Mouse (Mus musculus): Measurements from ENCODE around the gene Fgfr2. TPM values are rescaled to one million over a fixed set of nuclear protein-coding genes. Genes with fewer than 3 reads are reported as not detected.

Gene Fgfr2
- polyA plus RNA-seq, 1 experiment from 2014 or later, result 47.9 TPM

- Histone ChIP-seq H3K4me3 (no peak overlapping the region), H3K36me3 (ENCODE audit: poor library complexity, severe bottlenecking) (no peaks in the 10 kb centered on the region), H3K9me3 (replicated peaks) (no peaks in the 10 kb centered on the region), H3K27ac (peak overlapping the region; percentile 71), H3K4me1 (peaks cover 14% of the 10 kb centered on the region), H3K9ac (peak overlapping the region; percentile 45; the same call in 1 of the 2 replicates), H3K4me2 (peak overlapping the region; percentile 19), H3K27me3 (0 out of 2 replicates have a peak, but pooled peaks cover 2% of the 10 kb centered on the region)
- peak; percentile 76 for ATAC-seq
- 41% methylated on average over 8 of the region's 8 CpGs for WGBS
These were observed 2803.2 kb downstream of the Fgfr2 start for GRCm38 (mm10) chr7:130319799-130320556.

- Histone ChIP-seq H3K4me3 (no peak overlapping the region), H3K4me1 (peaks cover 14% of the 10 kb centered on the region), H3K4me2 (no peak overlapping the region), H3K27ac (no peak overlapping the region), H3K9me3 (replicated peaks) (no peaks in the 10 kb centered on the region), H3K27me3 (no peaks in the 10 kb centered on the region), H3K36me3 (ENCODE audit: poor library complexity, severe bottlenecking) (no peaks in the 10 kb centered on the region), H3K9ac (no peak overlapping the region)
- ATAC-seq, result no peak
- WGBS, result 84% methylated on average over 3 of the region's 3 CpGs
These were observed 2806.9 kb downstream of the Fgfr2 start for GRCm38 (mm10) chr7:130316294-130316693.

GRCm38 (mm10) chr7:130315221-130315620 is 2807.9 kb downstream of the Fgfr2 start:
- Histone ChIP-seq H3K4me3 (no peak overlapping the region), H3K4me2 (no peak overlapping the region), H3K4me1 (peaks cover 11% of the 10 kb centered on the region), H3K36me3 (ENCODE audit: poor library complexity, severe bottlenecking) (no peaks in the 10 kb centered on the region), H3K9me3 (replicated peaks) (no peaks in the 10 kb centered on the region), H3K27ac (no peak overlapping the region), H3K27me3 (no peaks in the 10 kb centered on the region), H3K9ac (no peak overlapping the region)
- 83% methylated on average over 6 of the region's 6 CpGs for WGBS
- ATAC-seq, result no peak

GRCm38 (mm10) chr7:130314658-130315057 is 2808.5 kb downstream of the Fgfr2 start:
- Histone ChIP-seq H3K4me3 (no peak overlapping the region), H3K4me1 (peaks cover 5% of the 10 kb centered on the region), H3K36me3 (ENCODE audit: poor library complexity, severe bottlenecking) (no peaks in the 10 kb centered on the region), H3K9me3 (replicated peaks) (no peaks in the 10 kb centered on the region), H3K27me3 (no peaks in the 10 kb centered on the region), H3K9ac (no peak overlapping the region), H3K27ac (no peak overlapping the region), H3K4me2 (no peak overlapping the region)
- ATAC-seq, result no peak
- WGBS, result 92% methylated on average over 6 of the region's 6 CpGs

GRCm38 (mm10) chr7:130311362-130311761 is 2811.8 kb downstream of the Fgfr2 start:
- no peak overlapping the region for H3K4me3 ChIP-seq
- WGBS, result 87% methylated on average over 4 of the region's 4 CpGs
- H3K4me2 ChIP-seq, result no peak overlapping the region
- H3K36me3 ChIP-seq (ENCODE audit: poor library complexity, severe bottlenecking), result no peaks in the 10 kb centered on the region
- no peaks in the 10 kb centered on the region for H3K27me3 ChIP-seq
- ATAC-seq, result no peak
- no peak overlapping the region for H3K9ac ChIP-seq
- no peak overlapping the region for H3K27ac ChIP-seq
- H3K9me3 ChIP-seq (replicated peaks), result no peaks in the 10 kb centered on the region
- no peaks in the 10 kb centered on the region for H3K4me1 ChIP-seq

GRCm38 (mm10) chr7:130309180-130309579 is 2814.0 kb downstream of the Fgfr2 start:
- H3K36me3 ChIP-seq (ENCODE audit: poor library complexity, severe bottlenecking), result no peaks in the 10 kb centered on the region
- 93% methylated on average over 2 of the region's 2 CpGs for WGBS
- H3K4me2 ChIP-seq, result no peak overlapping the region
- H3K27me3 ChIP-seq, result no peaks in the 10 kb centered on the region
- H3K9me3 ChIP-seq (replicated peaks), result no peaks in the 10 kb centered on the region
- no peaks in the 10 kb centered on the region for H3K4me1 ChIP-seq
- ATAC-seq, result no peak
- no peak overlapping the region for H3K4me3 ChIP-seq
- no peak overlapping the region for H3K27ac ChIP-seq
- no peak overlapping the region for H3K9ac ChIP-seq

- no peaks in the 10 kb centered on the region for H3K36me3 ChIP-seq (ENCODE audit: poor library complexity, severe bottlenecking)
- WGBS, result 96% methylated on average over 3 of the region's 3 CpGs
- no peak for ATAC-seq
- no peaks in the 10 kb centered on the region for H3K9me3 ChIP-seq (replicated peaks)
- no peak overlapping the region for H3K27ac ChIP-seq
- H3K27me3 ChIP-seq, result no peaks in the 10 kb centered on the region
- H3K9ac ChIP-seq, result no peak overlapping the region
- H3K4me1 ChIP-seq, result no peaks in the 10 kb centered on the region
- H3K4me2 ChIP-seq, result no peak overlapping the region
- no peak overlapping the region for H3K4me3 ChIP-seq
These were observed 2816.1 kb downstream of the Fgfr2 start for GRCm38 (mm10) chr7:130307036-130307435.

- Histone ChIP-seq H3K4me2 (no peak overlapping the region), H3K4me1 (no peaks in the 10 kb centered on the region), H3K9me3 (replicated peaks) (no peaks in the 10 kb centered on the region), H3K4me3 (no peak overlapping the region), H3K36me3 (ENCODE audit: poor library complexity, severe bottlenecking) (no peaks in the 10 kb centered on the region), H3K27ac (no peak overlapping the region), H3K9ac (no peak overlapping the region), H3K27me3 (no peaks in the 10 kb centered on the region)
- no peak for ATAC-seq
- WGBS, result 83% methylated on average over 1 of the region's 1 CpGs
These were observed 2818.5 kb downstream of the Fgfr2 start for GRCm38 (mm10) chr7:130304642-130305041.

GRCm38 (mm10) chr7:130303464-130303863 is 2819.7 kb downstream of the Fgfr2 start:
- Histone ChIP-seq H3K4me3 (no peak overlapping the region), H3K4me1 (no peaks in the 10 kb centered on the region), H3K27me3 (no peaks in the 10 kb centered on the region), H3K9me3 (replicated peaks) (no peaks in the 10 kb centered on the region), H3K9ac (no peak overlapping the region), H3K27ac (no peak overlapping the region), H3K4me2 (no peak overlapping the region), H3K36me3 (ENCODE audit: poor library complexity, severe bottlenecking) (no peaks in the 10 kb centered on the region)
- no peak for ATAC-seq
- WGBS, result 56% methylated on average over 8 of the region's 8 CpGs

GRCm38 (mm10) chr7:130300606-130301005 is 2822.5 kb downstream of the Fgfr2 start:
- no peaks in the 10 kb centered on the region for H3K4me1 ChIP-seq
- no peak overlapping the region for H3K9ac ChIP-seq
- H3K27me3 ChIP-seq, result no peaks in the 10 kb centered on the region
- H3K36me3 ChIP-seq (ENCODE audit: poor library complexity, severe bottlenecking), result no peaks in the 10 kb centered on the region
- no peaks in the 10 kb centered on the region for H3K9me3 ChIP-seq (replicated peaks)
- H3K4me2 ChIP-seq, result no peak overlapping the region
- 95% methylated on average over 3 of the region's 3 CpGs for WGBS
- ATAC-seq, result no peak
- H3K27ac ChIP-seq, result no peak overlapping the region
- H3K4me3 ChIP-seq, result no peak overlapping the region

GRCm38 (mm10) chr7:130298926-130299594 is 2824.1 kb downstream of the Fgfr2 start:
- 79% methylated on average over 3 of the region's 3 CpGs for whole genome bisulfite sequencing
- H3K4me3 ChIP-seq, result no peak overlapping the region
- H3K4me2 ChIP-seq, result no peak overlapping the region
- H3K27me3 ChIP-seq, result no peaks in the 10 kb centered on the region
- no peaks in the 10 kb centered on the region for H3K36me3 ChIP-seq (ENCODE audit: poor library complexity, severe bottlenecking)
- no peak for ATAC-seq
- H3K4me1 ChIP-seq, result no peaks in the 10 kb centered on the region
- no peak overlapping the region for H3K9ac ChIP-seq
- no peaks in the 10 kb centered on the region for H3K9me3 ChIP-seq (replicated peaks)
- H3K27ac ChIP-seq, result no peak overlapping the region

GRCm38 (mm10) chr7:130291179-130291578 is 2832.0 kb downstream of the Fgfr2 start:
- Histone ChIP-seq H3K36me3 (ENCODE audit: poor library complexity, severe bottlenecking) (no peaks in the 10 kb centered on the region), H3K27me3 (peaks cover 38% of the 10 kb centered on the region), H3K4me2 (no peak overlapping the region), H3K9me3 (replicated peaks) (no peaks in the 10 kb centered on the region), H3K4me3 (no peak overlapping the region), H3K27ac (no peak overlapping the region), H3K9ac (no peak overlapping the region), H3K4me1 (peaks cover 18% of the 10 kb centered on the region)
- ATAC-seq, result no peak
- WGBS, result 78% methylated on average over 6 of the region's 6 CpGs

Data from forebrain, embryonic 13.5 days (tissue).